Mouse (Mus musculus) gastrocnemius, postnatal 4 days (tissue): ENCODE measurements around the gene Ifna11. TPM values are rescaled to one million over a fixed set of nuclear protein-coding genes. Genes with fewer than 3 reads are reported as not detected.
"Not testable (repeated sequence)": the region's sequence is repeated elsewhere in the genome, so short reads cannot be mapped to it uniquely, and the experiment has no call there.

Source experiments
- DNase-seq, 2 experiments: peaks; one replicate each; pipeline ENCODE4 v3.0.0; 2021 to 2022; ENCODE audit warnings: low spot score in 2 of 2, mixed read lengths in 2 of 2
- long read RNA-seq, 2 experiments: library from polyadenylated mRNA; stranded (forward); transcript quantifications; one replicate each; pipeline ENCODE4 v2.0.0; 2021
- total RNA-seq, 2 experiments: library from RNA; stranded (reverse); gene quantifications; 2 replicates each; pipeline ENCODE4 v1.2.3; 2021

Ifna11 gene
- total RNA-seq = not detected
- long read RNA-seq, experiment 1 = 0 reads
- long read RNA-seq, experiment 2 = 0 reads

- DNase-seq = no peak
Observed at GRCm38 (mm10) chr4:88819659-88820058, at the start of gene Ifna11. Gene Ifna11 (plus strand): TSS chr4:88819959.

GRCm38 (mm10) chr4:88773534-88773933, 46.2 kb upstream of the Ifna11 start, which contains the start of gene Gm13290:
Gene Gm13290 (plus strand): TSS chr4:88773834.
- not testable (repeated sequence) for DNase-seq

- not testable (repeated sequence) for DNase-seq
Observed at GRCm38 (mm10) chr4:88776622-88777021, 43.1 kb upstream of the Ifna11 start, which contains the start of gene Gm13289. Gene Gm13289 (plus strand): TSS chr4:88776922.

DNA sequence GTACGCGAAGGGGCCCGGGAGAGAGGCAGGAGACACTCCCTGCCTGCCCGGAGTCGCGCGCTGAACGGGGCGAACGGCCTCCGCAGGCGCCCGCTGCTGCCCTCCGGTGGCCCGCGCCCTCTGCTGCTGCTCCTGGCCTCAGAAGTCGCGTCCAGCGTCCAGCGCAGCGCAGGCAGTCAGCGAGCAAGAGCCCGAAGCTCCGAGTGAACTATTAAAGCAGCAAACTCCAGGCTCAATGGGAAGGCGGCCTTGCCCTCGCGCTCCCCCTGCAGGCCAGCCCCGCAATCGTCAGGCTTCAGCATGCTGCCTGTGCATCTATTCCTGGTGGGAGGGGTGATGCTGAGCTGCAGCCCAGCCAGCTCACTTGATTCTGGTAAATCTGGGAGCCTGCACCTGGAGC, 40.2 kb upstream of the Ifna11 start, which contains the start of gene Gm13272:
Gene Gm13272 (plus strand): TSS at position 301 of the 400 bp plus-strand sequence.
- not testable (repeated sequence) for DNase-seq

- peak in 1 of 2 experiments; percentile 14 for DNase-seq
Observed at GRCm38 (mm10) chr4:88780320-88780719, 39.4 kb upstream of the Ifna11 start.

- not testable (repeated sequence) for DNase-seq
Observed at GRCm38 (mm10) chr4:88781831-88782230, 37.9 kb upstream of the Ifna11 start, which contains the start of gene Ifnz. Gene Ifnz (plus strand): TSS chr4:88782131.

- DNase-seq = not testable (repeated sequence)
Observed at GRCm38 (mm10) chr4:88782335-88782734, 37.4 kb upstream of the Ifna11 start.

GRCm38 (mm10) chr4:88785409-88785808, 34.4 kb upstream of the Ifna11 start, which contains the start of gene Gm13276:
Gene Gm13276 (plus strand): TSS chr4:88785709.
- not testable (repeated sequence) for DNase-seq

DNA sequence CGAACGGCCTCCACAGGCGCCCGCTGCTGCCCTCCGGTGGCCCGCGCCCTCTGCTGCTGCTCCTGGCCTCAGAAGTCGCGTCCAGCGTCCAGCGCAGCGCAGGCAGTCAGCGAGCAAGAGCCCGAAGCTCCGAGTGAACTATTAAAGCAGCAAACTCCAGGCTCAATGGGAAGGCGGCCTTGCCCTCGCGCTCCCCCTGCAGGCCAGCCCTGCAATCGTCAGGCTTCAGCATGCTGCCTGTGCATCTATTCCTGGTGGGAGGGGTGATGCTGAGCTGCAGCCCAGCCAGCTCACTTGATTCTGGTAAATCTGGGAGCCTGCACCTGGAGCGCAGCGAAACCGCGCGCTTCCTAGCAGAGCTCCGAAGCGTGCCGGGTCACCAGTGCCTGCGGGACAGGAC, 31.4 kb upstream of the Ifna11 start, which contains the start of gene Gm13277:
Gene Gm13277 (plus strand): TSS at position 231 of the 400 bp plus-strand sequence.
- DNase-seq = peak; percentile 20 to 52

DNA sequence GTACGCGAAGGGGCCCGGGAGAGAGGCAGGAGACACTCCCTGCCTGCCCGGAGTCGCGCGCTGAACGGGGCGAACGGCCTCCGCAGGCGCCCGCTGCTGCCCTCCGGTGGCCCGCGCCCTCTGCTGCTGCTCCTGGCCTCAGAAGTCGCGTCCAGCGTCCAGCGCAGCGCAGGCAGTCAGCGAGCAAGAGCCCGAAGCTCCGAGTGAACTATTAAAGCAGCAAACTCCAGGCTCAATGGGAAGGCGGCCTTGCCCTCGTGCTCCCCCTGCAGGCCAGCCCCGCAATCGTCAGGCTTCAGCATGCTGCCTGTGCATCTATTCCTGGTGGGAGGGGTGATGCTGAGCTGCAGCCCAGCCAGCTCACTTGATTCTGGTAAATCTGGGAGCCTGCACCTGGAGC, 28.5 kb upstream of the Ifna11 start, which contains the start of gene Gm13278:
Gene Gm13278 (plus strand): TSS at position 301 of the 400 bp plus-strand sequence.
- not testable (repeated sequence) for DNase-seq

DNA sequence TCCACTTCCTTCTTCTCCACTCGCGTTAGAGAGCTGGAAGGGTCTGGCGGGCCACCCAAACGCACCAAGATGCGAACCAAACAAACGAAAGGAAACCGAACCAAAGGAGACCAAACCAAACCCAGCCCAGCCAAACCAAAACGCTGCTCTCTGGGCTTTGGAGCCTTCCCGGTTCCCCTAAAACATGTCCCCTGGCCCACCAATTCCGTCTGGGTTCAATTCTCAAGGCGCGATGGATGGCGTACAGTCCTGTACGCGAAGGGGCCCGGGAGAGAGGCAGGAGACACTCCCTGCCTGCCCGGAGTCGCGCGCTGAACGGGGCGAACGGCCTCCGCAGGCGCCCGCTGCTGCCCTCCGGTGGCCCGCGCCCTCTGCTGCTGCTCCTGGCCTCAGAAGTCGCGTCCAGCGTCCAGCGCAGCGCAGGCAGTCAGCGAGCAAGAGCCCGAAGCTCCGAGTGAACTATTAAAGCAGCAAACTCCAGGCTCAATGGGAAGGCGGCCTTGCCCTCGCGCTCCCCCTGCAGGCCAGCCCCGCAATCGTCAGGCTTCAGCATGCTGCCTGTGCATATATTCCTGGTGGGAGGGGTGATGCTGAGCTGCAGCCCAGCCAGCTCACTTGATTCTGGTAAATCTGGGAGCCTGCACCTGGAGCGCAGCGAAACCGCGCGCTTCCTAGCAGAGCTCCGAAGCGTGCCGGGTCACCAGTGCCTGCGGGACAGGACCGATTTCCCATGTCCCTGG, 25.7 kb upstream of the Ifna11 start, which contains the start of gene Gm13275:
Gene Gm13275 (plus strand): TSS at position 552 of the 740 bp plus-strand sequence.
- peak; percentile 51 to 63 for DNase-seq

GRCm38 (mm10) chr4:88797097-88797496, 22.7 kb upstream of the Ifna11 start, which contains the start of gene Gm13279:
Gene Gm13279 (plus strand): TSS chr4:88797397.
- DNase-seq = not testable (repeated sequence)

GRCm38 (mm10) chr4:88799365-88799764, 20.4 kb upstream of the Ifna11 start, which contains the start of gene Gm13285:
Gene Gm13285 (plus strand): TSS chr4:88799665.
- DNase-seq = not testable (repeated sequence)

DNA sequence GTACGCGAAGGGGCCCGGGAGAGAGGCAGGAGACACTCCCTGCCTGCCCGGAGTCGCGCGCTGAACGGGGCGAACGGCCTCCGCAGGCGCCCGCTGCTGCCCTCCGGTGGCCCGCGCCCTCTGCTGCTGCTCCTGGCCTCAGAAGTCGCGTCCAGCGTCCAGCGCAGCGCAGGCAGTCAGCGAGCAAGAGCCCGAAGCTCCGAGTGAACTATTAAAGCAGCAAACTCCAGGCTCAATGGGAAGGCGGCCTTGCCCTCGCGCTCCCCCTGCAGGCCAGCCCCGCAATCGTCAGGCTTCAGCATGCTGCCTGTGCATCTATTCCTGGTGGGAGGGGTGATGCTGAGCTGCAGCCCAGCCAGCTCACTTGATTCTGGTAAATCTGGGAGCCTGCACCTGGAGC, 16.8 kb upstream of the Ifna11 start, which contains the start of gene Gm13287:
Gene Gm13287 (plus strand): TSS at position 301 of the 400 bp plus-strand sequence.
- DNase-seq = not testable (repeated sequence)

DNA sequence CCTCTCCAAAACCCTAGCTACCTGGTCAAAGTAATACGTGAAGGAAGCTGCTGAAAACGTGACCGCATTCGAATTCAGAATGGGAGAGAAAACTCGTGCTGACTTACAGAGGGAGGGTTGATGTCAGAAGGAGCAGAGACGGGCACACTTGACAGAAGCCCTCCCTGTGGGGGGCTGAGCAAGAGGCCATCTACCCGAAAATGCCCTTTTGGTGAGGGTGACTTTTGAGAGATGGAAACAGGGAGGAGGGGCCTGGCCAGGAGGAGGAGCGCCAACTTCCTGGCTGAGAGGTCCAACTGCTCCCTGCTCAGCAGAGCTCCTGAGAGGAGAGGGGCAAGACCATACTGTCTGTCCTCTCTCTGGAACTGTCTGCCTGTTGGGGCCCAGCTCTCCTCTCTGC, 14.5 kb upstream of the Ifna11 start, which contains the start of gene Gm13288:
Gene Gm13288 (plus strand): TSS at position 301 of the 400 bp plus-strand sequence.
- DNase-seq = not testable (repeated sequence)

DNA sequence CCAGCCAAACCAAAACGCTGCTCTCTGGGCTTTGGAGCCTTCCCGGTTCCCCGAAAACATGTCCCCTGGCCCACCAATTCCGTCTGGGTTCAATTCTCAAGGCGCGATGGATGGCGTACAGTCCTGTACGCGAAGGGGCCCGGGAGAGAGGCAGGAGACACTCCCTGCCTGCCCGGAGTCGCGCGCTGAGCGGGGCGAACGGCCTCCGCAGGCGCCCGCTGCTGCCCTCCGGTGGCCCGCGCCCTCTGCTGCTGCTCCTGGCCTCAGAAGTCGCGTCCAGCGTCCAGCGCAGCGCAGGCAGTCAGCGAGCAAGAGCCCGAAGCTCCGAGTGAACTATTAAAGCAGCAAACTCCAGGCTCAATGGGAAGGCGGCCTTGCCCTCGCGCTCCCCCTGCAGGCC, 14.0 kb upstream of the Ifna11 start:
- DNase-seq = peak in 1 of 2 experiments; percentile 17

DNA sequence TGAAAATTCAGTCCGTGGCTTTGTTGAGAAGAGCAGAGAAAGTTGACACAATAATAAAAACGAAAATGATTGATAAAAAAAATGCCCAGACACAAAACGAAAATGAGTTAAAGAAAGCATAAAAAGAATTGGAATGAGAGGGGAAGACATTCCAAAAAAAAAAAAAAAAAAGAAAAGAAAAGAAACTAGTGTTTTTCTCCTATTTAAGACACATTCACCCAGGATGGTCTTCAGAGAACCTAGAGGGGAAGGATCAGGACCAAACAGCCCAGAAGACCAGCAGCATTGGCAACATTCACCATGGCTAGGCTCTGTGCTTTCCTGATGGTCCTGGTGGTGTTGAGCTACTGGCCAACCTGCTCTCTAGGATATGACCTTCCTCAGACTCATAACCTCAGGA, 3.8 kb upstream of the Ifna11 start, which contains the start of gene Ifna7:
Gene Ifna7 (plus strand): TSS at position 301 of the 400 bp plus-strand sequence.
- DNase-seq = no peak

- DNase-seq = no peak
Observed at GRCm38 (mm10) chr4:88822995-88823394, 3.2 kb downstream of the Ifna11 start.

- not testable (repeated sequence) for DNase-seq
Observed at GRCm38 (mm10) chr4:88827116-88827515, 7.4 kb downstream of the Ifna11 start, which contains the start of gene Ifna6. Gene Ifna6 (plus strand): TSS chr4:88827416.

GRCm38 (mm10) chr4:88830523-88830922, 10.8 kb downstream of the Ifna11 start:
- peak in 1 of 2 experiments; percentile 19 for DNase-seq

- DNase-seq = not testable (repeated sequence)
Observed at GRCm38 (mm10) chr4:88835225-88835624, 15.5 kb downstream of the Ifna11 start, which contains the start of gene Ifna5. Gene Ifna5 (plus strand): TSS chr4:88835525.
